29 mouse cellular contexts compared by ENCODE assay signal in genomic region chr4:52517580-52517979, GRCm38 (mm10). TPM values are rescaled to one million over a fixed set of nuclear protein-coding genes. Genes with fewer than 3 reads are reported as not detected.
DNase-seq lines count a peak whose midpoint lies in the region; ATAC-seq and TF ChIP-seq lines count a peak whose summit lies in the region.
"Had no signal": no experiment of that assay in that cellular context is flagged by ENCODE, and none has a peak within 500 bp of the region (broad histone marks: within the 10 kb centered on the region; RNA-seq: fewer than 3 reads in every experiment).

No protein-coding gene starts in this region.

- TF ChIP-seq EP300 in liver, postnatal 0 days (IDR thresholded peaks at IDR 0.05; ENCODE audit: low read depth) = no peak
- TF ChIP-seq EP300 in lung, postnatal 0 days (IDR thresholded peaks at IDR 0.05) = no peak

- no peaks in the 10 kb centered on the region for H3K4me1 ChIP-seq in heart, embryonic 11.5 days (ENCODE audit: control insufficient read depth, insufficient read depth, low read length)
- peaks cover 2% of the 10 kb centered on the region; the same call in 1 of the 2 replicates for H3K4me1 ChIP-seq in liver, adult 2 months (ENCODE audit: control insufficient read depth, insufficient read depth, low read length)
- H3K4me1 ChIP-seq in liver, postnatal 0 days (ENCODE audit: insufficient read depth) = no peaks in the 10 kb centered on the region
- no peaks in the 10 kb centered on the region; a peak in 1 of 4 replicates for H3K4me1 ChIP-seq in ES-E14 (ENCODE audit: control insufficient read depth in 2 of 2, insufficient read depth in 2 of 2, low read length in 2 of 2, poor library complexity in 1 of 2)
- H3K4me1 ChIP-seq in lung, postnatal 0 days (ENCODE audit: insufficient read depth, low read depth, low read length) = no peaks in the 10 kb centered on the region
- H3K4me1 ChIP-seq: embryonic facial prominence, embryonic 12.5 days; forebrain, embryonic 12.5 days; limb, embryonic 10.5 days; megakaryocyte, embryonic 14.5 days had no signal

- H3K4me2 ChIP-seq in heart, embryonic 11.5 days = peak overlapping the region; percentile 22
- H3K4me2 ChIP-seq in liver, postnatal 0 days (ENCODE audit: low read depth, low read length) = no peak overlapping the region
- no peak overlapping the region for H3K4me2 ChIP-seq in lung, postnatal 0 days (replicated peaks; ENCODE audit: low read depth, low read length)
- H3K4me2 ChIP-seq: embryonic facial prominence, embryonic 12.5 days; forebrain, embryonic 12.5 days; hindbrain, embryonic 14.5 days had no signal

- intact Hi-C loops in heart, postnatal 36 days (cut with DNase I) = no loop called here

- no peak for TF ChIP-seq POLR2A in liver, adult 2 months (IDR thresholded peaks at IDR 0.05; ENCODE audit: extremely low read depth, insufficient read depth, low read length)

- no peak for ATAC-seq in heart, embryonic 11.5 days (replicated peaks; ENCODE audit: insufficient number of reproducible peaks, low FRiP score, low TSS enrichment)
- ATAC-seq in liver, postnatal 0 days = no peak
- ATAC-seq in lung, postnatal 0 days = no peak
- ATAC-seq: midbrain, embryonic 16.5 days had no signal

- in situ Hi-C loops in ES-E14 (cut with MboI; ENCODE audit: low sequenced_read_pairs in 2 of 2, unreplicated experiment in 2 of 2) = no loop called here

- no peak for TF ChIP-seq CTCF in liver, adult 2 months (IDR thresholded peaks at IDR 0.05; ENCODE audit: low read depth, low read length)
- TF ChIP-seq CTCF in liver, postnatal 0 days (IDR thresholded peaks at IDR 0.05; ENCODE audit: low read depth) = no peak
- TF ChIP-seq CTCF in lung, postnatal 0 days (IDR thresholded peaks at IDR 0.05) = no peak

- no peak overlapping the region for H3K9ac ChIP-seq in heart, embryonic 11.5 days (ENCODE audit: low read depth, low read length)
- H3K9ac ChIP-seq in liver, adult 2 months (ENCODE audit: low read depth, low read length) = no peak overlapping the region
- H3K9ac ChIP-seq in liver, postnatal 0 days (replicated peaks) = no peak overlapping the region
- no peak overlapping the region for H3K9ac ChIP-seq in ES-E14 (ENCODE audit: insufficient read depth, low read depth, low read length, poor library complexity, severe bottlenecking)
- no peak overlapping the region for H3K9ac ChIP-seq in lung, postnatal 0 days (replicated peaks; ENCODE audit: low read depth)
- H3K9ac ChIP-seq: embryonic facial prominence, embryonic 12.5 days; forebrain, embryonic 12.5 days; hindbrain, embryonic 14.5 days had no signal

- H3K27ac ChIP-seq in heart, embryonic 11.5 days (ENCODE audit: low read depth, low read length) = no peak overlapping the region
- H3K27ac ChIP-seq in liver, adult 2 months (replicated peaks; ENCODE audit: insufficient read depth, low read depth, low read length) = no peak overlapping the region
- no peak overlapping the region for H3K27ac ChIP-seq in liver, postnatal 0 days (ENCODE audit: low read depth)
- H3K27ac ChIP-seq in ES-E14 (ENCODE audit: insufficient read depth, low read depth, low read length, poor library complexity, severe bottlenecking) = no peak overlapping the region
- H3K27ac ChIP-seq in lung, postnatal 0 days (ENCODE audit: low read length) = no peak overlapping the region
- H3K27ac ChIP-seq: embryonic facial prominence, embryonic 12.5 days; forebrain, embryonic 12.5 days; hindbrain, embryonic 14.5 days; limb, embryonic 10.5 days had no signal

- 7% methylated on average over 4 of the region's 4 CpGs for WGBS in heart, embryonic 11.5 days (ENCODE audit: insufficient replicate concordance)
- 11% methylated on average over 4 of the region's 4 CpGs for WGBS in liver, adult 2 months
- WGBS in liver, postnatal 0 days (ENCODE audit: insufficient replicate concordance) = 24% methylated on average over 4 of the region's 4 CpGs
- 21% methylated on average over 4 of the region's 4 CpGs for WGBS in lung, postnatal 0 days

- no peak for DNase-seq in heart, postnatal 36 days
- peak; percentile 20 for DNase-seq in liver, adult 2 months (ENCODE audit: extremely low read depth, low read depth, low spot score)
- DNase-seq in liver, postnatal 0 days = no peak
- DNase-seq in ES-E14 (ENCODE audit: low read depth, low spot score) = peak; percentile 54
- peak; percentile 24 for DNase-seq in retina, embryonic 14.5 days (ENCODE audit: low spot score)
- DNase-seq in lung, postnatal 0 days (ENCODE audit: low spot score) = no peak
- DNase-seq: adrenal gland, postnatal 25 days; cerebellum, adult 8-10 months; cerebellum, postnatal 36 days; gastrocnemius, postnatal 36 days; kidney, adult 8-10 months; kidney, postnatal 10 days; liver; lung, postnatal 36 days; right cerebral cortex, postnatal 14 days had no signal

- H3K4me3 ChIP-seq in heart, embryonic 11.5 days (ENCODE audit: low read depth, low read length) = no peak overlapping the region
- no peak overlapping the region for H3K4me3 ChIP-seq in liver, adult 2 months (ENCODE audit: insufficient read depth, low read depth, low read length)
- no peak overlapping the region for H3K4me3 ChIP-seq in liver, postnatal 0 days (ENCODE audit: low read depth, low read length)
- H3K4me3 ChIP-seq in ES-E14 (ENCODE audit: insufficient read depth in 1 of 2, low read depth in 1 of 2, low read length in 2 of 2, poor library complexity in 1 of 2, severe bottlenecking in 1 of 2) = no peak overlapping the region
- no peak overlapping the region for H3K4me3 ChIP-seq in lung, postnatal 0 days (ENCODE audit: low read depth, low read length)
- H3K4me3 ChIP-seq: embryonic facial prominence, embryonic 12.5 days; forebrain, embryonic 12.5 days; limb, embryonic 10.5 days; megakaryocyte, embryonic 14.5 days had no signal

- H3K27me3 ChIP-seq in heart, embryonic 11.5 days (ENCODE audit: control insufficient read depth, insufficient read depth, low read length) = no peaks in the 10 kb centered on the region
- H3K27me3 ChIP-seq in liver, adult 2 months (ENCODE audit: control insufficient read depth, insufficient read depth, low read length) = no peaks in the 10 kb centered on the region; the same call in 1 of the 2 replicates
- no peaks in the 10 kb centered on the region for H3K27me3 ChIP-seq in liver, postnatal 0 days (ENCODE audit: insufficient read depth, low read length)
- H3K27me3 ChIP-seq in lung, postnatal 0 days (replicated peaks; ENCODE audit: insufficient read depth, low read length) = no peaks in the 10 kb centered on the region
- H3K27me3 ChIP-seq: embryonic facial prominence, embryonic 12.5 days; forebrain, embryonic 12.5 days; megakaryocyte, embryonic 14.5 days had no signal

- H3K79me2 ChIP-seq in liver, adult 2 months (ENCODE audit: control insufficient read depth, insufficient read depth, low read length) = no peaks in the 10 kb centered on the region

- no peaks in the 10 kb centered on the region for H3K36me3 ChIP-seq in heart, embryonic 11.5 days (ENCODE audit: control insufficient read depth, insufficient read depth, low read length)
- no peaks in the 10 kb centered on the region for H3K36me3 ChIP-seq in liver, adult 2 months (ENCODE audit: control insufficient read depth, insufficient read depth, low read length)
- H3K36me3 ChIP-seq in liver, postnatal 0 days (replicated peaks; ENCODE audit: insufficient read depth, low read length) = no peaks in the 10 kb centered on the region
- no peaks in the 10 kb centered on the region for H3K36me3 ChIP-seq in ES-E14 (ENCODE audit: control insufficient read depth, insufficient read depth, low read length, poor library complexity, severe bottlenecking)
- no peaks in the 10 kb centered on the region for H3K36me3 ChIP-seq in lung, postnatal 0 days (ENCODE audit: insufficient read depth, low read length)
- H3K36me3 ChIP-seq: embryonic facial prominence, embryonic 12.5 days; forebrain, embryonic 12.5 days; limb, embryonic 10.5 days had no signal

- H3K9me3 ChIP-seq in heart, embryonic 11.5 days (replicated peaks; ENCODE audit: control insufficient read depth, low read length) = no peaks in the 10 kb centered on the region
- H3K9me3 ChIP-seq in liver, postnatal 0 days (ENCODE audit: low read length) = no peaks in the 10 kb centered on the region
- H3K9me3 ChIP-seq in ES-E14 (ENCODE audit: control insufficient read depth, insufficient read depth, low read depth, low read length) = no peaks in the 10 kb centered on the region
- H3K9me3 ChIP-seq in lung, postnatal 0 days (ENCODE audit: low read length) = no peaks in the 10 kb centered on the region
- H3K9me3 ChIP-seq: embryonic facial prominence, embryonic 12.5 days; forebrain, embryonic 12.5 days; limb, embryonic 10.5 days had no signal

TF ChIP-seq in ES-E14, 5 proteins besides CTCF, POLR2A, EP300 and RAD21:
- no peak for TF ChIP-seq ZNF384 (IDR thresholded peaks at IDR 0.05; ENCODE audit: low read depth, low read length)
- no peak for TF ChIP-seq HCFC1 (IDR thresholded peaks at IDR 0.05; ENCODE audit: borderline replicate concordance, insufficient read depth, low read length)
- TF ChIP-seq CHD2 (IDR thresholded peaks at IDR 0.05; ENCODE audit: low read depth, low read length) = no peak
- no peak for TF ChIP-seq MAFK (IDR thresholded peaks at IDR 0.05; ENCODE audit: insufficient read depth, low read depth, low read length)
- TF ChIP-seq ZC3H11A (IDR thresholded peaks at IDR 0.05; ENCODE audit: borderline replicate concordance, low read depth, low read length) = no peak
TF ChIP-seq in ES-E14: peak in this region for 0.

RNA-seq across cellular contexts. Expression of gene Vma21-ps, which starts 20.5 kb away (rescaled TPM):
- 0.97 TPM in 1 of 2 replicates, not detected in the other for polyA plus RNA-seq in heart, embryonic 11.5 days (2014; fragmentation: Nextera tagmentation; extraction: Ambion mirVana)
- total RNA-seq in heart, postnatal 36 days (2021) = not detected
- total RNA-seq in liver, adult 2 months (2014; rRNA removed) = 2.1 TPM in 1 of 2 replicates, not detected in the other
- polyA plus RNA-seq in liver, adult 2 months (2012; rRNA removed) = 0.55 and 1.3 TPM in 2 replicates
- polyA plus RNA-seq in liver, postnatal 0 days (2015; fragmentation: Nextera tagmentation; extraction: Ambion mirVana) = not detected in 2 replicates
- total RNA-seq in ES-E14 (2012; rRNA removed) = 1.6 TPM in 1 of 2 replicates, not detected in the other
- polyA plus RNA-seq in lung, postnatal 0 days (2015; fragmentation: Nextera tagmentation; extraction: Ambion mirVana) = not detected in 2 replicates
- total RNA-seq: adrenal gland, postnatal 25 days; gastrocnemius, adult 18-20 months; gastrocnemius, postnatal 36 days; heart, adult 8-10 months; layer of hippocampus, postnatal 25 days; neutrophil, adult 5-6 weeks had no signal
- polyA plus RNA-seq: embryonic facial prominence, embryonic 12.5 days; forebrain, embryonic 12.5 days; heart, postnatal 0 days; hindbrain, embryonic 14.5 days; intestine, embryonic 14.5 days; limb, embryonic 10.5 days; testis, adult 2 months had no signal

Comparison
In these comparisons a context has a peak if more than half of its experiments do, and no peak if none do; other contexts are left out.
1. DNase-seq: peak in liver, adult 2 months (single experiment), ES-E14 (single experiment) and retina, embryonic 14.5 days (single experiment); none in heart, postnatal 36 days (0 of 2), liver, postnatal 0 days (single experiment) and lung, postnatal 0 days (single experiment).